Comparison of ENCODE assay signal across 17 mouse cellular contexts in genomic region chr2:160771325-160772276, GRCm38 (mm10). TPM values are rescaled to one million over a fixed set of nuclear protein-coding genes. Genes with fewer than 3 reads are reported as not detected.
DNase-seq lines count a peak whose midpoint lies in the region; ATAC-seq and TF ChIP-seq lines count a peak whose summit lies in the region.
"Had no signal": no experiment of that assay in that cellular context is flagged by ENCODE, and none has a peak within 500 bp of the region (broad histone marks: within the 10 kb centered on the region; RNA-seq: fewer than 3 reads in every experiment).

No protein-coding gene starts in this region.

- no peaks in the 10 kb centered on the region for H3K36me3 ChIP-seq in heart, embryonic 15.5 days
- peaks cover 15% of the 10 kb centered on the region for H3K36me3 ChIP-seq in heart, embryonic 12.5 days
- H3K36me3 ChIP-seq in midbrain, embryonic 11.5 days (ENCODE audit: control insufficient read depth, insufficient read depth, low read length): no peaks in the 10 kb centered on the region
- no peaks in the 10 kb centered on the region for H3K36me3 ChIP-seq in midbrain, postnatal 0 days (ENCODE audit: insufficient read depth, low read length)
- no peaks in the 10 kb centered on the region for H3K36me3 ChIP-seq in intestine, embryonic 16.5 days (ENCODE audit: control insufficient read depth, insufficient read depth, low read length)
- H3K36me3 ChIP-seq: midbrain, embryonic 15.5 days had no signal

- H3K9ac ChIP-seq in heart, embryonic 15.5 days: no peak overlapping the region
- H3K9ac ChIP-seq in heart, embryonic 12.5 days: no peak overlapping the region
- no peak overlapping the region for H3K9ac ChIP-seq in midbrain, embryonic 11.5 days (ENCODE audit: low read length)
- H3K9ac ChIP-seq in midbrain, postnatal 0 days (replicated peaks; ENCODE audit: low read length, poor library complexity, severe bottlenecking): no peak overlapping the region
- no peak overlapping the region for H3K9ac ChIP-seq in intestine, embryonic 16.5 days (ENCODE audit: low read depth, low read length)
- H3K9ac ChIP-seq: heart, embryonic 13.5 days; kidney, embryonic 15.5 days; limb, embryonic 15.5 days; lung, embryonic 14.5 days; midbrain, embryonic 15.5 days had no signal

- ATAC-seq in heart, embryonic 15.5 days (replicated peaks; ENCODE audit: insufficient number of reproducible peaks, insufficient read depth, low FRiP score, low read depth): 0 out of 2 replicates have a peak, but pooled peaks have one; percentile 22
- ATAC-seq in heart, embryonic 12.5 days (ENCODE audit: insufficient number of reproducible peaks, low FRiP score): no peak
- ATAC-seq in midbrain, embryonic 11.5 days (ENCODE audit: low FRiP score): 0 out of 2 replicates have a peak, but pooled peaks have one; percentile 14
- no peak for ATAC-seq in midbrain, postnatal 0 days (ENCODE audit: low FRiP score)
- no peak for ATAC-seq in intestine, embryonic 16.5 days
- no peak for ATAC-seq in activated CD4-positive, CD25-positive, alpha-beta regulatory T cell, adult 4 months
- ATAC-seq: inflammation-experienced regulatory T-cells, adult 6 months; midbrain, embryonic 15.5 days had no signal

- H3K27me3 ChIP-seq in heart, embryonic 15.5 days: no peaks in the 10 kb centered on the region
- no peaks in the 10 kb centered on the region for H3K27me3 ChIP-seq in heart, embryonic 12.5 days (replicated peaks)
- H3K27me3 ChIP-seq in midbrain, embryonic 11.5 days (ENCODE audit: control insufficient read depth, insufficient read depth, low read length): no peaks in the 10 kb centered on the region
- H3K27me3 ChIP-seq in midbrain, postnatal 0 days (ENCODE audit: insufficient read depth, low read length): no peaks in the 10 kb centered on the region
- H3K27me3 ChIP-seq in intestine, embryonic 16.5 days (replicated peaks; ENCODE audit: control insufficient read depth, insufficient read depth, low read length): no peaks in the 10 kb centered on the region
- H3K27me3 ChIP-seq: heart, embryonic 13.5 days; kidney, embryonic 15.5 days; limb, embryonic 15.5 days; midbrain, embryonic 15.5 days had no signal

- DNase-seq in midbrain, embryonic 11.5 days (ENCODE audit: low spot score, missing footprints): peak; percentile 83
- no peak for DNase-seq in midbrain, postnatal 0 days (ENCODE audit: low spot score)
- peak; percentile 48 to 71 for DNase-seq in cerebellum, postnatal 25 days
- DNase-seq: adrenal gland, postnatal 14 days; embryo, embryonic 11 days; gastrocnemius, postnatal 14 days; heart, postnatal 4 days; lung, embryonic 14.5 days had no signal

- H3K27ac ChIP-seq in heart, embryonic 15.5 days: no peak overlapping the region
- H3K27ac ChIP-seq in heart, embryonic 12.5 days (ENCODE audit: poor library complexity, severe bottlenecking): no peak overlapping the region
- H3K27ac ChIP-seq in midbrain, embryonic 11.5 days (ENCODE audit: low read depth, low read length): no peak overlapping the region
- H3K27ac ChIP-seq in midbrain, postnatal 0 days (ENCODE audit: low read depth, low read length): no peak overlapping the region
- no peak overlapping the region for H3K27ac ChIP-seq in intestine, embryonic 16.5 days (ENCODE audit: low read length)
- H3K27ac ChIP-seq: heart, embryonic 13.5 days; kidney, embryonic 15.5 days; limb, embryonic 15.5 days; midbrain, embryonic 15.5 days had no signal

- H3K4me2 ChIP-seq in heart, embryonic 15.5 days: no peak overlapping the region
- H3K4me2 ChIP-seq in heart, embryonic 12.5 days: no peak overlapping the region
- no peak overlapping the region for H3K4me2 ChIP-seq in midbrain, embryonic 11.5 days
- H3K4me2 ChIP-seq in midbrain, postnatal 0 days (ENCODE audit: low read depth, low read length, poor library complexity, severe bottlenecking): no peak overlapping the region
- no peak overlapping the region for H3K4me2 ChIP-seq in intestine, embryonic 16.5 days (ENCODE audit: low read depth, low read length)
- H3K4me2 ChIP-seq: heart, embryonic 13.5 days; kidney, embryonic 15.5 days; limb, embryonic 15.5 days; lung, embryonic 14.5 days; midbrain, embryonic 15.5 days had no signal

- 71% methylated on average over 8 of the region's 8 CpGs for WGBS in heart, embryonic 15.5 days
- WGBS in heart, embryonic 12.5 days: 80% methylated on average over 8 of the region's 8 CpGs
- WGBS in midbrain, embryonic 11.5 days: 89% methylated on average over 8 of the region's 8 CpGs
- 89% methylated on average over 8 of the region's 8 CpGs for WGBS in midbrain, postnatal 0 days
- 83% methylated on average over 8 of the region's 8 CpGs for WGBS in intestine, embryonic 16.5 days

- no peaks in the 10 kb centered on the region for H3K9me3 ChIP-seq in heart, embryonic 15.5 days (replicated peaks)
- no peaks in the 10 kb centered on the region for H3K9me3 ChIP-seq in heart, embryonic 12.5 days (replicated peaks)
- no peaks in the 10 kb centered on the region for H3K9me3 ChIP-seq in midbrain, embryonic 11.5 days (ENCODE audit: control insufficient read depth, low read length)
- no peaks in the 10 kb centered on the region for H3K9me3 ChIP-seq in midbrain, postnatal 0 days (ENCODE audit: low read length)
- no peaks in the 10 kb centered on the region for H3K9me3 ChIP-seq in intestine, embryonic 16.5 days (ENCODE audit: control insufficient read depth, low read length)
- H3K9me3 ChIP-seq: heart, embryonic 13.5 days; kidney, embryonic 15.5 days; limb, embryonic 15.5 days; midbrain, embryonic 15.5 days had no signal

- no peaks in the 10 kb centered on the region for H3K4me1 ChIP-seq in heart, embryonic 15.5 days (replicated peaks)
- H3K4me1 ChIP-seq in heart, embryonic 12.5 days (replicated peaks): peaks cover 5% of the 10 kb centered on the region
- no peaks in the 10 kb centered on the region for H3K4me1 ChIP-seq in midbrain, embryonic 11.5 days (ENCODE audit: control insufficient read depth, insufficient read depth, low read length)
- no peaks in the 10 kb centered on the region for H3K4me1 ChIP-seq in midbrain, postnatal 0 days (ENCODE audit: insufficient read depth, low read length)
- H3K4me1 ChIP-seq in intestine, embryonic 16.5 days (ENCODE audit: control insufficient read depth, insufficient read depth, low read length): no peaks in the 10 kb centered on the region
- H3K4me1 ChIP-seq: heart, embryonic 13.5 days; kidney, embryonic 15.5 days; limb, embryonic 15.5 days; midbrain, embryonic 15.5 days had no signal

- no peak overlapping the region for H3K4me3 ChIP-seq in heart, embryonic 15.5 days
- no peak overlapping the region for H3K4me3 ChIP-seq in heart, embryonic 12.5 days
- no peak overlapping the region for H3K4me3 ChIP-seq in midbrain, embryonic 11.5 days (ENCODE audit: low read depth, low read length)
- H3K4me3 ChIP-seq in midbrain, postnatal 0 days (ENCODE audit: low read depth, low read length): no peak overlapping the region
- H3K4me3 ChIP-seq in intestine, embryonic 16.5 days (ENCODE audit: low read length): no peak overlapping the region
- H3K4me3 ChIP-seq: heart, embryonic 13.5 days; kidney, embryonic 15.5 days; limb, embryonic 15.5 days; midbrain, embryonic 15.5 days had no signal

- TF ChIP-seq CTCF in midbrain, postnatal 0 days (IDR thresholded peaks at IDR 0.05): no peak

RNA-seq across cellular contexts. Expression of gene Plcg1, which starts 40.5 kb away (rescaled TPM):
- polyA plus RNA-seq in heart, embryonic 15.5 days (2015; fragmentation: Nextera tagmentation; extraction: Ambion mirVana): 25.3 and 32.7 TPM in 2 replicates
- 47.4 TPM in 2 replicates for polyA plus RNA-seq in heart, embryonic 12.5 days (2016; fragmentation: Nextera tagmentation; extraction: Ambion mirVana)
- 64.0 and 65.3 TPM in 2 replicates for polyA plus RNA-seq in midbrain, embryonic 11.5 days (2014; fragmentation: Nextera tagmentation; extraction: Ambion mirVana)
- total RNA-seq in midbrain, postnatal 0 days (2014; rRNA removed): 88.7 and 134 TPM in 2 replicates
- polyA plus RNA-seq in midbrain, postnatal 0 days (2015; fragmentation: Nextera tagmentation; extraction: Ambion mirVana): 38.0 and 45.2 TPM in 2 replicates
- polyA plus RNA-seq in intestine, embryonic 16.5 days (2015; fragmentation: Nextera tagmentation; extraction: Ambion mirVana): 16.5 and 20.0 TPM in 2 replicates
- polyA plus RNA-seq in activated CD4-positive, CD25-positive, alpha-beta regulatory T cell, adult 4 months (2017; shearing (Covaris generic)): 10 to 100 TPM; 52.7 to 59.0 TPM

Comparison
In these comparisons a context has a peak if more than half of its experiments do, and no peak if none do; other contexts are left out.
1. ATAC-seq: peak in heart, embryonic 15.5 days (single experiment) and midbrain, embryonic 11.5 days (single experiment); none in heart, embryonic 12.5 days (single experiment), midbrain, postnatal 0 days (single experiment), intestine, embryonic 16.5 days (single experiment) and activated CD4-positive, CD25-positive, alpha-beta regulatory T cell, adult 4 months (single experiment).